Mouse (Mus musculus) hindbrain, embryonic 12.5 days (tissue): ENCODE results near the gene Olfr186. TPM values are rescaled to one million over a fixed set of nuclear protein-coding genes. Genes with fewer than 3 reads are reported as not detected.

Source experiments
- polyA plus RNA-seq: library from polyadenylated mRNA; unstranded; fragments of >200 nt; fragmentation: Nextera tagmentation; extraction: Ambion mirVana; gene quantifications from 2 replicates; pipeline ENCODE4 v1.2.1, GENCODE M21; 2016

Gene Olfr186
- polyA plus RNA-seq, 1 experiment from 2014 or later = not detected

Other genes starting within 250 kb of the Olfr186 start
- gene Olfr173, start 230.0 kb downstream of the Olfr186 start, polyA plus RNA-seq = not detected in 2 replicates
- not detected in 2 replicates for gene Olfr175-ps1, start 203.5 kb downstream of the Olfr186 start, polyA plus RNA-seq
- gene Olfr177, start 155.5 kb downstream of the Olfr186 start, polyA plus RNA-seq = not detected in 2 replicates
- not detected in 2 replicates for gene Olfr178, start 138.2 kb downstream of the Olfr186 start, polyA plus RNA-seq
- gene Olfr181, start 101.5 kb downstream of the Olfr186 start, polyA plus RNA-seq = not detected in 2 replicates
- gene Olfr180, start 100.9 kb downstream of the Olfr186 start, polyA plus RNA-seq = not detected in 2 replicates
- gene Olfr183, start 34.9 kb downstream of the Olfr186 start, polyA plus RNA-seq = not detected in 2 replicates
- gene Olfr187, start 9.5 kb upstream of the Olfr186 start, polyA plus RNA-seq = not detected in 2 replicates
- not detected in 2 replicates for gene Olfr190, start 47.7 kb upstream of the Olfr186 start, polyA plus RNA-seq
- not detected in 2 replicates for gene Olfr191, start 59.5 kb upstream of the Olfr186 start, polyA plus RNA-seq
- gene Olfr193, start 81.6 kb upstream of the Olfr186 start, polyA plus RNA-seq = not detected in 2 replicates
- not detected in 2 replicates for gene Olfr194, start 90.8 kb upstream of the Olfr186 start, polyA plus RNA-seq
- gene Olfr195, start 116.8 kb upstream of the Olfr186 start, polyA plus RNA-seq = not detected in 2 replicates
- gene Olfr196, start 140.2 kb upstream of the Olfr186 start, polyA plus RNA-seq = not detected in 2 replicates
- not detected in 2 replicates for gene Olfr198, start 173.2 kb upstream of the Olfr186 start, polyA plus RNA-seq
- gene Olfr199, start 189.5 kb upstream of the Olfr186 start, polyA plus RNA-seq = not detected in 2 replicates
- not detected in 2 replicates for gene Olfr201, start 242.3 kb upstream of the Olfr186 start, polyA plus RNA-seq